Mouse (Mus musculus): ENCODE results near the gene Esrrg. TPM values are rescaled to one million over a fixed set of nuclear protein-coding genes. Genes with fewer than 3 reads are reported as not detected.

The Esrrg gene
- total and polyA plus RNA-seq, 2 experiments = 1.1 to 4.2 TPM

- H3K36me3 ChIP-seq (ENCODE audit: control insufficient read depth, insufficient read depth, low read length) = no peaks in the 10 kb centered on the region
- H3K27ac ChIP-seq (replicated peaks; ENCODE audit: insufficient read depth, low read depth, low read length) = no peak overlapping the region
- H3K27me3 ChIP-seq (ENCODE audit: control insufficient read depth, insufficient read depth, low read length) = no peaks in the 10 kb centered on the region
- DNase-seq (ENCODE audit: extremely low read depth, low read depth, low spot score) = no peak
- H3K4me3 ChIP-seq (ENCODE audit: insufficient read depth, low read depth, low read length) = no peak overlapping the region
- no peak overlapping the region for H3K9ac ChIP-seq (ENCODE audit: low read depth, low read length)
- no peaks in the 10 kb centered on the region for H3K4me1 ChIP-seq (ENCODE audit: control insufficient read depth, insufficient read depth, low read length)
- TF ChIP-seq POLR2A (IDR thresholded peaks at IDR 0.05; ENCODE audit: extremely low read depth, insufficient read depth, low read length) (no peak), CTCF (IDR thresholded peaks at IDR 0.05; ENCODE audit: low read depth, low read length) (no peak)
- 71% methylated on average over 1 of the region's 1 CpGs for WGBS
- H3K79me2 ChIP-seq (ENCODE audit: control insufficient read depth, insufficient read depth, low read length) = no peaks in the 10 kb centered on the region
These were observed 70.7 kb downstream of the Esrrg start for GRCm38 (mm10) chr1:187679246-187679645.

- WGBS = 94% methylated on average over 4 of the region's 4 CpGs
These were observed 75.9 kb downstream of the Esrrg start for GRCm38 (mm10) chr1:187684519-187684918.

GRCm38 (mm10) chr1:187691846-187692525 lies 83.4 kb downstream of the Esrrg start:
- Histone ChIP-seq H3K27ac (replicated peaks; ENCODE audit: insufficient read depth, low read depth, low read length) (no peak overlapping the region), H3K79me2 (ENCODE audit: control insufficient read depth, insufficient read depth, low read length) (no peaks in the 10 kb centered on the region), H3K4me3 (ENCODE audit: insufficient read depth, low read depth, low read length) (no peak overlapping the region), H3K4me1 (ENCODE audit: control insufficient read depth, insufficient read depth, low read length) (no peaks in the 10 kb centered on the region), H3K9ac (ENCODE audit: low read depth, low read length) (no peak overlapping the region), H3K27me3 (ENCODE audit: control insufficient read depth, insufficient read depth, low read length) (no peaks in the 10 kb centered on the region), H3K36me3 (ENCODE audit: control insufficient read depth, insufficient read depth, low read length) (no peaks in the 10 kb centered on the region)
- no peak for TF ChIP-seq CTCF (IDR thresholded peaks at IDR 0.05; ENCODE audit: low read depth, low read length)
- peak; percentile 7 for DNase-seq (ENCODE audit: extremely low read depth, low read depth, low spot score)
- WGBS = 77% methylated on average over 11 of the region's 11 CpGs

More at GRCm38 (mm10) chr1:187684519-187684918, 75.9 kb downstream of the Esrrg start:
- Histone ChIP-seq H3K36me3 (ENCODE audit: control insufficient read depth, insufficient read depth, low read length) (no peaks in the 10 kb centered on the region), H3K4me3 (ENCODE audit: insufficient read depth, low read depth, low read length) (no peak overlapping the region), H3K4me1 (ENCODE audit: control insufficient read depth, insufficient read depth, low read length) (no peaks in the 10 kb centered on the region), H3K9ac (ENCODE audit: low read depth, low read length) (no peak overlapping the region), H3K79me2 (ENCODE audit: control insufficient read depth, insufficient read depth, low read length) (no peaks in the 10 kb centered on the region), H3K27ac (replicated peaks; ENCODE audit: insufficient read depth, low read depth, low read length) (no peak overlapping the region), H3K27me3 (ENCODE audit: control insufficient read depth, insufficient read depth, low read length) (no peaks in the 10 kb centered on the region)
- TF ChIP-seq CTCF (IDR thresholded peaks at IDR 0.05; ENCODE audit: low read depth, low read length) = no peak
- DNase-seq (ENCODE audit: extremely low read depth, low read depth, low spot score) = no peak

- Histone ChIP-seq H3K9ac (ENCODE audit: low read depth, low read length) (no peak overlapping the region), H3K4me1 (ENCODE audit: control insufficient read depth, insufficient read depth, low read length) (no peaks in the 10 kb centered on the region), H3K36me3 (ENCODE audit: control insufficient read depth, insufficient read depth, low read length) (no peaks in the 10 kb centered on the region), H3K27ac (replicated peaks; ENCODE audit: insufficient read depth, low read depth, low read length) (no peak overlapping the region), H3K27me3 (ENCODE audit: control insufficient read depth, insufficient read depth, low read length) (no peaks in the 10 kb centered on the region), H3K79me2 (ENCODE audit: control insufficient read depth, insufficient read depth, low read length) (no peaks in the 10 kb centered on the region), H3K4me3 (ENCODE audit: insufficient read depth, low read depth, low read length) (no peak overlapping the region)
- TF ChIP-seq CTCF (IDR thresholded peaks at IDR 0.05; ENCODE audit: low read depth, low read length) (no peak), POLR2A (IDR thresholded peaks at IDR 0.05; ENCODE audit: extremely low read depth, insufficient read depth, low read length) (no peak)
- WGBS = 81% methylated on average over 4 of the region's 4 CpGs
- DNase-seq (ENCODE audit: extremely low read depth, low read depth, low spot score) = no peak
These were observed 86.3 kb downstream of the Esrrg start for GRCm38 (mm10) chr1:187694865-187695264.

- no peak for TF ChIP-seq CTCF (IDR thresholded peaks at IDR 0.05; ENCODE audit: low read depth, low read length)
- TF ChIP-seq POLR2A (IDR thresholded peaks at IDR 0.05; ENCODE audit: extremely low read depth, insufficient read depth, low read length) = no peak
- H3K27ac ChIP-seq (replicated peaks; ENCODE audit: insufficient read depth, low read depth, low read length) = no peak overlapping the region
- H3K36me3 ChIP-seq (ENCODE audit: control insufficient read depth, insufficient read depth, low read length) = no peaks in the 10 kb centered on the region
- H3K27me3 ChIP-seq (ENCODE audit: control insufficient read depth, insufficient read depth, low read length) = no peaks in the 10 kb centered on the region
- no peak overlapping the region for H3K4me3 ChIP-seq (ENCODE audit: insufficient read depth, low read depth, low read length)
- 92% methylated on average over 9 of the region's 9 CpGs for WGBS
- no peak for DNase-seq (ENCODE audit: extremely low read depth, low read depth, low spot score)
- no peaks in the 10 kb centered on the region for H3K79me2 ChIP-seq (ENCODE audit: control insufficient read depth, insufficient read depth, low read length)
- H3K9ac ChIP-seq (ENCODE audit: low read depth, low read length) = no peak overlapping the region
- H3K4me1 ChIP-seq (ENCODE audit: control insufficient read depth, insufficient read depth, low read length) = no peaks in the 10 kb centered on the region
These were observed 89.6 kb downstream of the Esrrg start for GRCm38 (mm10) chr1:187698201-187698600.

GRCm38 (mm10) chr1:187700963-187701362 lies 92.4 kb downstream of the Esrrg start:
- TF ChIP-seq CTCF (IDR thresholded peaks at IDR 0.05; ENCODE audit: low read depth, low read length) = no peak
- TF ChIP-seq POLR2A (IDR thresholded peaks at IDR 0.05; ENCODE audit: extremely low read depth, insufficient read depth, low read length) = no peak
- Histone ChIP-seq H3K79me2 (ENCODE audit: control insufficient read depth, insufficient read depth, low read length) (no peaks in the 10 kb centered on the region), H3K9ac (ENCODE audit: low read depth, low read length) (no peak overlapping the region), H3K27ac (replicated peaks; ENCODE audit: insufficient read depth, low read depth, low read length) (no peak overlapping the region), H3K4me1 (ENCODE audit: control insufficient read depth, insufficient read depth, low read length) (no peaks in the 10 kb centered on the region), H3K4me3 (ENCODE audit: insufficient read depth, low read depth, low read length) (no peak overlapping the region), H3K27me3 (ENCODE audit: control insufficient read depth, insufficient read depth, low read length) (no peaks in the 10 kb centered on the region), H3K36me3 (ENCODE audit: control insufficient read depth, insufficient read depth, low read length) (no peaks in the 10 kb centered on the region)
- WGBS = 60% methylated on average over 2 of the region's 2 CpGs
- no peak for DNase-seq (ENCODE audit: extremely low read depth, low read depth, low spot score)

Data from liver, adult 2 months (tissue).